Comparison of ENCODE assay signal across 8 mouse cellular contexts in the genomic region with DNA sequence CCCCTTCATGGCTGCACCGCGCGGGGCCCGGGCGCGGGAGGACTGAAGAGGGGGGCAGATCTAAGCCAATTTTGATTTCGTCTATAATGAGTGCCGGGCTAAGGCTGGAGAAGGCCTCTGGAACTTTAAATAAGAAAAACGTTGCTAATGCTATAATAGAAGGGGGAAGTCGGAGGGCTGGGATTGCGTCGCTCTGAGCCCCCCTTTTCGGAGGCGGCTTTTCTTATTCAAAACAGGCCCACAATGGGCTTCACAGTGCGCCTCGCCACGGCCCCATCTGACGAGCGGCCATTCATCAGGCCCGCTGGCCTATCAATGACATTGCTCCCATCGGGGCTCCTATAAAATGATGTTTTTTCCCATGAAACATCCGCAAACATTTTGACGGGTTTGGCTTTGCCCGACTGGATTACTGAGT. TPM values are rescaled to one million over a fixed set of nuclear protein-coding genes. Genes with fewer than 3 reads are reported as not detected.
A peak's percentile ranks its signal among the peaks of the same experiment; 100 is the strongest.
DNase-seq lines count a peak whose midpoint lies in the region; ATAC-seq lines count a peak whose summit lies in the region.
"Had no signal": no experiment of that assay in that cellular context is flagged by ENCODE, and none has a peak within 500 bp of the region (broad histone marks: within the 10 kb centered on the region; RNA-seq: fewer than 3 reads in every experiment).

Gene Rfx4 (plus strand): TSS at position 277 of the 418 bp plus-strand sequence.

- DNase-seq in liver, embryonic 11.5 days (ENCODE audit: low spot score) = no peak
- no peak for DNase-seq in liver
- peak; percentile 67 for DNase-seq in intestine, embryonic 14.5 days (ENCODE audit: low spot score)
- DNase-seq in ovary, postnatal 36 days (ENCODE audit: low spot score) = no peak

- H3K4me1 ChIP-seq in liver, embryonic 11.5 days (replicated peaks; ENCODE audit: control insufficient read depth, insufficient read depth, low read length) = peaks cover 5% of the 10 kb centered on the region; the same call in 1 of the 2 replicates
- H3K4me1 ChIP-seq in embryonic facial prominence, embryonic 13.5 days = peaks cover 48% of the 10 kb centered on the region
- H3K4me1 ChIP-seq in intestine, embryonic 14.5 days (replicated peaks; ENCODE audit: control insufficient read depth, insufficient read depth, low read length) = peaks cover 26% of the 10 kb centered on the region
- H3K4me1 ChIP-seq in midbrain, embryonic 15.5 days = peaks cover 67% of the 10 kb centered on the region

- peaks cover 92% of the 10 kb centered on the region for H3K27me3 ChIP-seq in liver, embryonic 11.5 days (replicated peaks; ENCODE audit: control insufficient read depth, insufficient read depth, low read length)
- peaks cover 96% of the 10 kb centered on the region for H3K27me3 ChIP-seq in embryonic facial prominence, embryonic 13.5 days
- peaks cover 95% of the 10 kb centered on the region for H3K27me3 ChIP-seq in intestine, embryonic 14.5 days (replicated peaks; ENCODE audit: control insufficient read depth, insufficient read depth, low read length)
- peaks cover 57% of the 10 kb centered on the region for H3K27me3 ChIP-seq in midbrain, embryonic 15.5 days (replicated peaks)

- H3K9me3 ChIP-seq in liver, embryonic 11.5 days (ENCODE audit: control insufficient read depth, low read length) = no peaks in the 10 kb centered on the region
- no peaks in the 10 kb centered on the region for H3K9me3 ChIP-seq in embryonic facial prominence, embryonic 13.5 days
- H3K9me3 ChIP-seq in intestine, embryonic 14.5 days (ENCODE audit: control insufficient read depth, low read length) = no peaks in the 10 kb centered on the region
- no peaks in the 10 kb centered on the region for H3K9me3 ChIP-seq in midbrain, embryonic 15.5 days

- 3% methylated on average over 24 of the region's 24 CpGs for WGBS in liver, embryonic 11.5 days
- WGBS in embryonic facial prominence, embryonic 13.5 days = under 1% methylated on average over 24 of the region's 24 CpGs
- WGBS in intestine, embryonic 14.5 days = 0% methylated on average over 24 of the region's 24 CpGs
- WGBS in midbrain, embryonic 15.5 days = under 1% methylated on average over 24 of the region's 24 CpGs

- H3K36me3 ChIP-seq in liver, embryonic 11.5 days (ENCODE audit: control insufficient read depth, insufficient read depth, low read length) = no peaks in the 10 kb centered on the region
- no peaks in the 10 kb centered on the region for H3K36me3 ChIP-seq in embryonic facial prominence, embryonic 13.5 days
- H3K36me3 ChIP-seq in intestine, embryonic 14.5 days (ENCODE audit: control insufficient read depth, insufficient read depth, low read length) = no peaks in the 10 kb centered on the region
- H3K36me3 ChIP-seq in midbrain, embryonic 15.5 days (replicated peaks) = no peaks in the 10 kb centered on the region

- H3K4me2 ChIP-seq in liver, embryonic 11.5 days = peak within 1 kb of the TSS; percentile 48
- H3K4me2 ChIP-seq in embryonic facial prominence, embryonic 13.5 days = peak within 1 kb of the TSS; percentile 72
- H3K4me2 ChIP-seq in intestine, embryonic 14.5 days (ENCODE audit: low read length) = peak within 1 kb of the TSS; percentile 46
- peak within 1 kb of the TSS; percentile 94 for H3K4me2 ChIP-seq in midbrain, embryonic 15.5 days

- ATAC-seq in liver, embryonic 11.5 days (replicated peaks; ENCODE audit: low FRiP score) = no peak
- ATAC-seq in embryonic facial prominence, embryonic 13.5 days (ENCODE audit: insufficient number of reproducible peaks, insufficient read depth, low FRiP score, low TSS enrichment, low read depth) = no peak
- no peak for ATAC-seq in intestine, embryonic 14.5 days (replicated peaks; ENCODE audit: low FRiP score, low TSS enrichment, low read depth)
- ATAC-seq in midbrain, embryonic 15.5 days (replicated peaks) = peak; percentile 57
- ATAC-seq in CD4-positive, CD25-positive, alpha-beta regulatory T cell, adult 4 months = no peak

- H3K27ac ChIP-seq in liver, embryonic 11.5 days (ENCODE audit: low read depth, low read length) = no peak within 1 kb of the TSS
- no peak within 1 kb of the TSS for H3K27ac ChIP-seq in embryonic facial prominence, embryonic 13.5 days
- H3K27ac ChIP-seq in intestine, embryonic 14.5 days (ENCODE audit: low read depth) = no peak within 1 kb of the TSS
- H3K27ac ChIP-seq in midbrain, embryonic 15.5 days = peak within 1 kb of the TSS; percentile 81

- no peak within 1 kb of the TSS for H3K9ac ChIP-seq in liver, embryonic 11.5 days (ENCODE audit: low read depth, low read length)
- H3K9ac ChIP-seq in embryonic facial prominence, embryonic 13.5 days = peak within 1 kb of the TSS; percentile 36; the same call in 1 of the 2 replicates
- H3K9ac ChIP-seq in intestine, embryonic 14.5 days (ENCODE audit: low read length) = no peak within 1 kb of the TSS
- H3K9ac ChIP-seq in midbrain, embryonic 15.5 days = peak within 1 kb of the TSS; percentile 55

- peak within 1 kb of the TSS; percentile 24 for H3K4me3 ChIP-seq in liver, embryonic 11.5 days (ENCODE audit: low read depth, low read length)
- peak within 1 kb of the TSS; percentile 44 for H3K4me3 ChIP-seq in embryonic facial prominence, embryonic 13.5 days
- peak within 1 kb of the TSS; percentile 25 for H3K4me3 ChIP-seq in intestine, embryonic 14.5 days (ENCODE audit: low read depth, low read length)
- H3K4me3 ChIP-seq in midbrain, embryonic 15.5 days = peak within 1 kb of the TSS; percentile 48
- H3K4me3 ChIP-seq: myocyte had no signal

RNA-seq across cellular contexts. Expression of gene Rfx4, which starts in this region (rescaled TPM):
- not detected in 2 replicates for polyA plus RNA-seq in liver, embryonic 11.5 days (2014; fragmentation: Nextera tagmentation; extraction: Ambion mirVana)
- 0.19 and 0.44 TPM in 2 replicates for polyA plus RNA-seq in embryonic facial prominence, embryonic 13.5 days (2015; fragmentation: Nextera tagmentation; extraction: Ambion mirVana)
- polyA plus RNA-seq in intestine, embryonic 14.5 days (2014; fragmentation: Nextera tagmentation; extraction: Ambion mirVana) = not detected in 2 replicates
- polyA plus RNA-seq in midbrain, embryonic 15.5 days (2015; fragmentation: Nextera tagmentation; extraction: Ambion mirVana) = 16.1 and 17.2 TPM in 2 replicates
- polyA plus RNA-seq in CD4-positive, CD25-positive, alpha-beta regulatory T cell, adult 4 months (2017; shearing (Covaris generic)) = not detected

Comparison
In these comparisons a context has a peak if more than half of its experiments do, and no peak if none do; other contexts are left out.
1. RNA of gene Rfx4 (polyA plus RNA-seq): 16.1 to 17.2 TPM in midbrain, embryonic 15.5 days; 0.19 to 0.44 TPM in embryonic facial prominence, embryonic 13.5 days, not detected in CD4-positive, CD25-positive, alpha-beta regulatory T cell, adult 4 months, not detected in intestine, embryonic 14.5 days and not detected in liver, embryonic 11.5 days; every median in the first group is over 10 times any median in the second.
2. Peak in DNase-seq, H3K4me3 ChIP-seq and H3K4me2 ChIP-seq in intestine, embryonic 14.5 days; RNA of the gene not detected or under 1 TPM.
3. H3K9ac ChIP-seq: peak in embryonic facial prominence, embryonic 13.5 days (single experiment) and midbrain, embryonic 15.5 days (single experiment); none in liver, embryonic 11.5 days (single experiment) and intestine, embryonic 14.5 days (single experiment).
4. Peak in every context shown above with its lines, with median percentiles within 50 percentile points of each other: H3K4me2 ChIP-seq and H3K4me3 ChIP-seq.